In genomic region chr12:87266827-87267603, GRCm38 (mm10) we compare ENCODE assay signal across 8 mouse cellular contexts. TPM values are rescaled to one million over a fixed set of nuclear protein-coding genes. Genes with fewer than 3 reads are reported as not detected.
A peak's percentile ranks its signal among the peaks of the same experiment; 100 is the strongest.
DNase-seq lines count a peak whose midpoint lies in the region; ATAC-seq and TF ChIP-seq lines count a peak whose summit lies in the region.

No protein-coding gene starts in this region.

- peak overlapping the region; percentile 78 for H3K9ac ChIP-seq in heart, postnatal 0 days (replicated peaks; ENCODE audit: low read depth, low read length)
- peak overlapping the region; percentile 92 for H3K9ac ChIP-seq in MEL (ENCODE audit: control insufficient read depth, low read depth, low read length, poor library complexity, severe bottlenecking)
- H3K9ac ChIP-seq in limb, embryonic 14.5 days (ENCODE audit: low read depth, low read length, severe bottlenecking): peak overlapping the region; percentile 86

- H3K36me3 ChIP-seq in heart, postnatal 0 days (replicated peaks; ENCODE audit: control insufficient read depth, insufficient read depth, low read length): peaks cover 52% of the 10 kb centered on the region
- H3K36me3 ChIP-seq in MEL (ENCODE audit: control insufficient read depth in 1 of 2, insufficient read depth in 2 of 2, low read length in 2 of 2) (peaks cover 16 to 17% of the 10 kb centered on the region in 2 experiments), myocyte (ENCODE audit: control insufficient read depth, insufficient read depth) (peaks cover 28% of the 10 kb centered on the region)
- H3K36me3 ChIP-seq in limb, embryonic 14.5 days (ENCODE audit: control insufficient read depth, insufficient read depth, low read length): peaks cover 52% of the 10 kb centered on the region

- peak overlapping the region; percentile 90 for H3K4me2 ChIP-seq in heart, postnatal 0 days (ENCODE audit: low read depth, low read length)
- peak overlapping the region; percentile 58 for H3K4me2 ChIP-seq in limb, embryonic 14.5 days (replicated peaks; ENCODE audit: low read depth, low read length, severe bottlenecking)
- H3K4me2 ChIP-seq in myocyte (ENCODE audit: low read depth): peak overlapping the region; percentile 91

- H3ac ChIP-seq in myocyte (ENCODE audit: control insufficient read depth, insufficient read length): peak overlapping the region; percentile 93

- H3K27me3 ChIP-seq in heart, postnatal 0 days (ENCODE audit: control insufficient read depth, insufficient read depth, low read length): no peaks in the 10 kb centered on the region
- H3K27me3 ChIP-seq in MEL (ENCODE audit: control insufficient read depth in 1 of 2, insufficient read depth in 2 of 2, low read length in 2 of 2) (no peaks in the 10 kb centered on the region), myocyte (ENCODE audit: control insufficient read depth, insufficient read depth, insufficient read length) (no peaks in the 10 kb centered on the region)
- no peaks in the 10 kb centered on the region for H3K27me3 ChIP-seq in limb, embryonic 14.5 days (ENCODE audit: control insufficient read depth, insufficient read depth, low read length)

- peak overlapping the region; percentile 89 for H3K27ac ChIP-seq in heart, postnatal 0 days (ENCODE audit: low read depth)
- H3K27ac ChIP-seq in MEL (ENCODE audit: control insufficient read depth, low read depth, low read length): peak overlapping the region; percentile 93
- H3K27ac ChIP-seq in limb, embryonic 14.5 days (replicated peaks; ENCODE audit: low read depth, low read length): peak overlapping the region; percentile 84

- 0% methylated on average over 31 of the region's 31 CpGs for WGBS in heart, postnatal 0 days
- WGBS in limb, embryonic 14.5 days: under 1% methylated on average over 31 of the region's 31 CpGs

- H3K4me3 ChIP-seq in heart, postnatal 0 days (ENCODE audit: low read depth, low read length): peak overlapping the region; percentile 92
- H3K4me3 ChIP-seq in MEL (ENCODE audit: control insufficient read depth in 1 of 2, insufficient read depth in 1 of 2, low read depth in 2 of 2, low read length in 2 of 2): peak overlapping the region; percentile 74 to 90
- peak overlapping the region; percentile 90 for H3K4me3 ChIP-seq in limb, embryonic 14.5 days (replicated peaks; ENCODE audit: low read length)
- peak overlapping the region; percentile 80 for H3K4me3 ChIP-seq in myocyte

- H3K9me3 ChIP-seq in heart, postnatal 0 days (replicated peaks; ENCODE audit: control insufficient read depth, low read length): no peaks in the 10 kb centered on the region
- H3K9me3 ChIP-seq in MEL (replicated peaks; ENCODE audit: insufficient read depth, low read length): no peaks in the 10 kb centered on the region
- no peaks in the 10 kb centered on the region for H3K9me3 ChIP-seq in limb, embryonic 14.5 days (ENCODE audit: control insufficient read depth, low read length)

- no peak for TF ChIP-seq EP300 in heart, postnatal 0 days (IDR thresholded peaks at IDR 0.05; ENCODE audit: low read depth)
- TF ChIP-seq EP300 in MEL (IDR thresholded peaks at IDR 0.05; ENCODE audit: low read depth in 1 of 2, low read length in 2 of 2): no peak

- peak; percentile 19 for DNase-seq in heart, postnatal 0 days (ENCODE audit: low spot score)
- no peak for DNase-seq in heart, adult 9 months (ENCODE audit: low spot score in 2 of 2)
- peak; percentile 75 for DNase-seq in MEL (ENCODE audit: low read depth, low spot score)
- peak; percentile 36 for DNase-seq in fat pad, adult 2 months (ENCODE audit: extremely low read depth, low read depth, low spot score)
- DNase-seq in limb, embryonic 14.5 days (ENCODE audit: low spot score): peak; percentile 15
- no peak for DNase-seq in thymus, postnatal 4 days
- DNase-seq in B cell, adult 2 months: no peak

- ATAC-seq in heart, postnatal 0 days (ENCODE audit: insufficient read depth, low read depth): peak; percentile 34
- peak; percentile 46 for ATAC-seq in limb, embryonic 14.5 days (ENCODE audit: low FRiP score, low read depth)

- no peak; a peak in 2 of 4 replicates for TF ChIP-seq POLR2A in MEL (IDR thresholded peaks at IDR 0.05; ENCODE audit: control insufficient read depth in 1 of 2, insufficient read depth in 1 of 2, low read depth in 1 of 2, low read length in 2 of 2, poor library complexity in 1 of 2)
- TF ChIP-seq POLR2A in limb, embryonic 14.5 days (IDR thresholded peaks at IDR 0.05; ENCODE audit: borderline replicate concordance, extremely low read depth, insufficient read depth, insufficient read length): no peak
- TF ChIP-seq POLR2A in myocyte (IDR thresholded peaks at IDR 0.05; ENCODE audit: insufficient read length, low read depth): no peak

- TF ChIP-seq RAD21 in MEL (IDR thresholded peaks at IDR 0.05; ENCODE audit: low read depth, low read length): no peak

- H3K4me1 ChIP-seq in heart, postnatal 0 days (ENCODE audit: control insufficient read depth, insufficient read depth): peaks cover 12% of the 10 kb centered on the region
- peaks cover 0 to 7% of the 10 kb centered on the region in 2 experiments; a peak in 3 of 4 replicates for H3K4me1 ChIP-seq in MEL (ENCODE audit: control insufficient read depth in 1 of 2, insufficient read depth in 2 of 2, low read length in 2 of 2)
- peaks cover 7% of the 10 kb centered on the region for H3K4me1 ChIP-seq in limb, embryonic 14.5 days (ENCODE audit: control insufficient read depth, insufficient read depth, low read length)

- H3K79me2 ChIP-seq in MEL (ENCODE audit: control insufficient read depth, insufficient read depth, low read length, poor library complexity) (peaks cover 25% of the 10 kb centered on the region), myocyte (ENCODE audit: control insufficient read depth, insufficient read depth) (peaks cover 47% of the 10 kb centered on the region)

- TF ChIP-seq CTCF in heart, postnatal 0 days (IDR thresholded peaks at IDR 0.05; ENCODE audit: low read depth): no peak
- no peak for TF ChIP-seq CTCF in MEL (IDR thresholded peaks at IDR 0.05 in 2 of 3, conservative IDR thresholded peaks at IDR 0.05 in 1 of 3; ENCODE audit: control insufficient read depth in 1 of 3, insufficient read depth in 1 of 3, low read depth in 2 of 3, low read length in 3 of 3, poor library complexity in 1 of 3, severe bottlenecking in 1 of 3)

TF ChIP-seq in MEL, 35 proteins besides CTCF, POLR2A, EP300 and RAD21 (continues in another document):
- TF ChIP-seq MEF2A (IDR thresholded peaks at IDR 0.05; ENCODE audit: extremely low read depth, insufficient replicate concordance, low read depth, low read length, poor library complexity, severe bottlenecking) (no peak), JUND (IDR thresholded peaks at IDR 0.05; ENCODE audit: low read depth, low read length) (no peak), KAT2A (conservative IDR thresholded peaks at IDR 0.05; ENCODE audit: low read depth, low read length) (no peak), TAL1 (IDR thresholded peaks at IDR 0.05; ENCODE audit: low read length) (no peak), GATA1 (IDR thresholded peaks at IDR 0.05; ENCODE audit: low read depth, low read length) (no peak)

TF ChIP-seq in myocyte, 11 proteins besides CTCF, POLR2A, EP300 and RAD21:
- TF ChIP-seq MYOG (IDR thresholded peaks at IDR 0.05; ENCODE audit: control insufficient read depth in 1 of 3, insufficient read depth in 1 of 3, insufficient read length in 2 of 3, low read depth in 2 of 3): peak in 1 of 3 experiments; percentile 8
- TF ChIP-seq TCF12 (IDR thresholded peaks at IDR 0.05; ENCODE audit: insufficient read depth, poor library complexity, severe bottlenecking): no peak

RNA-seq across cellular contexts. Expression of gene Ahsa1, which starts 0.7 kb away (rescaled TPM):
- 80.7 and 93.4 TPM in 2 replicates for total RNA-seq in heart, postnatal 0 days (2014; rRNA removed; ENCODE audit: low replicate concordance)
- 109 and 113 TPM in 2 replicates for polyA plus RNA-seq in heart, postnatal 0 days (2015; fragmentation: Nextera tagmentation; extraction: Ambion mirVana)
- 414 and 424 TPM in 2 replicates for total RNA-seq in MEL (2012; rRNA removed)
- polyA plus RNA-seq in MEL (2012; ENCODE audit: insufficient read depth in 1 of 2, insufficient read length in 2 of 2, low read depth in 1 of 2, low replicate concordance in 2 of 2, missing spikeins in 1 of 2): 100 to 1,000 TPM in 1 of 2 experiments, not detected in 1; 403 TPM
- polyA plus RNA-seq in limb, embryonic 14.5 days (2012; rRNA removed): 120 and 187 TPM in 2 replicates
- polyA plus RNA-seq in limb, embryonic 14.5 days (2014; fragmentation: Nextera tagmentation; extraction: Ambion mirVana): 168 and 182 TPM in 2 replicates
- 148 TPM for polyA plus RNA-seq in myocyte (2012; fragmentation: generic; extraction: Trizol)

RNA-seq across cellular contexts. Expression of gene Vipas39, which starts 1.0 kb away (rescaled TPM):
- total RNA-seq in heart, postnatal 0 days (2014; rRNA removed; ENCODE audit: low replicate concordance): 34.1 and 40.4 TPM in 2 replicates
- 29.2 and 31.4 TPM in 2 replicates for polyA plus RNA-seq in heart, postnatal 0 days (2015; fragmentation: Nextera tagmentation; extraction: Ambion mirVana)
- total RNA-seq in MEL (2012; rRNA removed): 18.2 and 19.7 TPM in 2 replicates
- polyA plus RNA-seq in MEL (2012; ENCODE audit: insufficient read depth in 1 of 2, insufficient read length in 2 of 2, low read depth in 1 of 2, low replicate concordance in 2 of 2, missing spikeins in 1 of 2) (10 to 100 TPM in 1 of 2 experiments, not detected in 1; 23.0 TPM), myocyte (2012; fragmentation: generic; extraction: Trizol) (16.4 TPM)
- 44.3 and 45.0 TPM in 2 replicates for polyA plus RNA-seq in limb, embryonic 14.5 days (2012; rRNA removed)
- polyA plus RNA-seq in limb, embryonic 14.5 days (2014; fragmentation: Nextera tagmentation; extraction: Ambion mirVana): 42.1 and 52.5 TPM in 2 replicates

RNA-seq across cellular contexts. Expression of gene Noxred1, which starts 28.5 kb away (rescaled TPM):
- total RNA-seq in heart, postnatal 0 days (2014; rRNA removed; ENCODE audit: low replicate concordance): not detected in 2 replicates
- polyA plus RNA-seq in heart, postnatal 0 days (2015; fragmentation: Nextera tagmentation; extraction: Ambion mirVana): 0.30 and 0.37 TPM in 2 replicates
- total RNA-seq in MEL (2012; rRNA removed): 0.19 and 0.23 TPM in 2 replicates
- polyA plus RNA-seq in MEL (2012; ENCODE audit: insufficient read depth in 1 of 2, insufficient read length in 2 of 2, low read depth in 1 of 2, low replicate concordance in 2 of 2, missing spikeins in 1 of 2) (under 1 TPM in 1 of 2 experiments, not detected in 1; 0.17 TPM), myocyte (2012; fragmentation: generic; extraction: Trizol) (0.13 TPM)
- polyA plus RNA-seq in limb, embryonic 14.5 days (2012; rRNA removed): 0.80 and 1.5 TPM in 2 replicates
- polyA plus RNA-seq in limb, embryonic 14.5 days (2014; fragmentation: Nextera tagmentation; extraction: Ambion mirVana): 0.40 and 0.99 TPM in 2 replicates

RNA-seq across cellular contexts. Expression of gene Ism2, which starts 32.5 kb away (rescaled TPM):
- total RNA-seq in heart, postnatal 0 days (2014; rRNA removed; ENCODE audit: low replicate concordance): 0.31 TPM in 1 of 2 replicates, not detected in the other
- polyA plus RNA-seq in heart, postnatal 0 days (2015; fragmentation: Nextera tagmentation; extraction: Ambion mirVana): 0.20 and 0.30 TPM in 2 replicates
- not detected in 2 replicates for total RNA-seq in MEL (2012; rRNA removed)
- polyA plus RNA-seq in MEL (2012; ENCODE audit: insufficient read depth in 1 of 2, insufficient read length in 2 of 2, low read depth in 1 of 2, low replicate concordance in 2 of 2, missing spikeins in 1 of 2) (not detected), myocyte (2012; fragmentation: generic; extraction: Trizol) (0.12 TPM)
- polyA plus RNA-seq in limb, embryonic 14.5 days (2012; rRNA removed): 0.99 and 1.2 TPM in 2 replicates
- 1.4 TPM in 2 replicates for polyA plus RNA-seq in limb, embryonic 14.5 days (2014; fragmentation: Nextera tagmentation; extraction: Ambion mirVana)

Comparison
In these comparisons a context has a peak if more than half of its experiments do, and no peak if none do; other contexts are left out.
1. DNase-seq: peak in heart, postnatal 0 days (single experiment), MEL (single experiment), fat pad, adult 2 months (single experiment) and limb, embryonic 14.5 days (single experiment); none in heart, adult 9 months (0 of 2), thymus, postnatal 4 days (single experiment) and B cell, adult 2 months (0 of 2).
2. Peak in every context shown above with its lines, with median percentiles within 50 percentile points of each other: H3K27ac ChIP-seq, H3K4me2 ChIP-seq, H3K4me3 ChIP-seq and H3K9ac ChIP-seq.